Mouse (Mus musculus) liver, postnatal 0 days (tissue): ENCODE measurements at regions not wholly inside any gene's neighbourhood (a gene's known extent, or its start where the extent isn't known, plus 50 kb on each side); places are given as distances from the start of the nearest gene placed in this dataset.

Source experiments
- ATAC-seq: fragments of 200-750 bp; cut with Nextera tagmentation; 2 replicates; pipeline ENCODE4 v1.8.0; 2017; ENCODE audit warnings: mild to moderate bottlenecking, moderate library complexity
- DNase-seq: peaks from one replicate; pipeline ENCODE4 v3.0.0-alpha.2; 2016
- H3K27ac ChIP-seq: fragments of 300-500 bp; sonication (generic); 2 replicates; pipeline ENCODE4 v1.5.1; 2014; ENCODE audit warnings: antibody characterized with exemption, moderate library complexity, mild to moderate bottlenecking, low read depth
- H3K27me3 ChIP-seq: fragments of 300-500 bp; sonication (generic); 2 replicates; pipeline ENCODE4 v1.6.1; 2014; ENCODE audit warnings: low read length, control low read depth, mixed read lengths; ENCODE audit not compliant: insufficient read depth
- H3K36me3 ChIP-seq: fragments of 300-500 bp; sonication (generic); replicated peaks from 2 replicates; pipeline ENCODE4 v1.6.1; 2014; ENCODE audit warnings: mild to moderate bottlenecking, control low read depth, low read length, moderate library complexity, mixed read lengths; ENCODE audit not compliant: insufficient read depth
- H3K4me1 ChIP-seq: fragments of 300-500 bp; sonication (generic); 2 replicates; pipeline ENCODE4 v1.6.1; 2014; ENCODE audit warnings: antibody characterized with exemption, mild to moderate bottlenecking, control low read depth; ENCODE audit not compliant: insufficient read depth
- H3K4me2 ChIP-seq: fragments of 300-500 bp; sonication (generic); 2 replicates; pipeline ENCODE4 v1.6.1; 2014; ENCODE audit warnings: low read depth, mild to moderate bottlenecking, low read length, moderate library complexity, mixed read lengths
- H3K4me3 ChIP-seq: fragments of 300-500 bp; sonication (generic); 2 replicates; pipeline ENCODE4 v1.5.1; 2014; ENCODE audit warnings: low read depth, low read length
- H3K9ac ChIP-seq: fragments of 300-500 bp; sonication (generic); replicated peaks from 2 replicates; pipeline ENCODE4 v1.6.1; 2014; ENCODE audit warnings: mild to moderate bottlenecking, moderate library complexity
- H3K9me3 ChIP-seq: fragments of 300-500 bp; sonication (generic); 2 replicates; pipeline ENCODE4 v1.6.1; 2016; ENCODE audit warnings: mild to moderate bottlenecking, control low read depth, low read length, mixed read lengths
- CTCF ChIP-seq: sonication (generic); IDR thresholded peaks from 2 replicates; pipeline ENCODE4 v1.5.1; 2016; ENCODE audit warnings: antibody characterized with exemption, low read depth
- EP300 ChIP-seq: IDR thresholded peaks from 2 replicates; pipeline ENCODE4 v1.6.1; 2016; ENCODE audit warnings: antibody characterized with exemption, low read depth, mild to moderate bottlenecking
- WGBS: fragments of 180-500 bp; shearing (Covaris S2); extraction: QIAGEN DNeasy Blood & Tissue Kit; methylation state at CpG from one replicate; pipeline ENCODE4 v1.1.7; 2014; ENCODE audit not compliant: insufficient replicate concordance; 5-methylcytosine and 5-hydroxymethylcytosine counted together

- no peaks in the 10 kb centered on the region for H3K9me3 ChIP-seq
- no peak overlapping the region for H3K27ac ChIP-seq
- no peak for ATAC-seq
- H3K4me2 ChIP-seq: no peak overlapping the region
- H3K4me3 ChIP-seq: no peak overlapping the region
- H3K36me3 ChIP-seq: no peaks in the 10 kb centered on the region
- H3K4me1 ChIP-seq: no peaks in the 10 kb centered on the region
- WGBS: 79% methylated on average over 9 of the region's 9 CpGs
- no peaks in the 10 kb centered on the region for H3K27me3 ChIP-seq
- TF ChIP-seq EP300: no peak
- TF ChIP-seq CTCF: no peak
- DNase-seq: no peak
- H3K9ac ChIP-seq: no peak overlapping the region
Measured at GRCm38 (mm10) chr1:35752636-35753035, 315.6 kb upstream of the Hs6st1 start.

GRCm38 (mm10) chr1:35754170-35754569, 314.0 kb upstream of the Hs6st1 start:
- no peak for TF ChIP-seq CTCF
- H3K4me2 ChIP-seq: no peak overlapping the region
- H3K4me3 ChIP-seq: no peak overlapping the region
- no peaks in the 10 kb centered on the region for H3K27me3 ChIP-seq
- DNase-seq (no peak), ATAC-seq (no peak)
- H3K36me3 ChIP-seq: no peaks in the 10 kb centered on the region
- no peaks in the 10 kb centered on the region for H3K4me1 ChIP-seq
- no peak overlapping the region for H3K27ac ChIP-seq
- H3K9ac ChIP-seq: no peak overlapping the region
- 81% methylated on average over 7 of the region's 11 CpGs for WGBS
- H3K9me3 ChIP-seq: no peaks in the 10 kb centered on the region

GRCm38 (mm10) chr1:35759010-35759409, 309.2 kb upstream of the Hs6st1 start:
- no peak overlapping the region for H3K9ac ChIP-seq
- no peak overlapping the region for H3K4me3 ChIP-seq
- no peak overlapping the region for H3K27ac ChIP-seq
- H3K9me3 ChIP-seq: no peaks in the 10 kb centered on the region
- no peak for ATAC-seq
- H3K4me2 ChIP-seq: no peak overlapping the region
- TF ChIP-seq CTCF (no peak), EP300 (no peak)
- H3K4me1 ChIP-seq: 0 out of 2 replicates have a peak, but pooled peaks cover 3% of the 10 kb centered on the region
- H3K27me3 ChIP-seq: no peaks in the 10 kb centered on the region
- H3K36me3 ChIP-seq: no peaks in the 10 kb centered on the region
- WGBS: 85% methylated on average over 12 of the region's 12 CpGs
- no peak for DNase-seq

GRCm38 (mm10) chr1:35759600-35759999, 308.6 kb upstream of the Hs6st1 start:
- DNase-seq (no peak), ATAC-seq (peak; percentile 71)
- H3K4me2 ChIP-seq: no peak overlapping the region
- 47% methylated on average over 4 of the region's 4 CpGs for WGBS
- no peaks in the 10 kb centered on the region for H3K27me3 ChIP-seq
- H3K9me3 ChIP-seq: no peaks in the 10 kb centered on the region
- H3K4me3 ChIP-seq: no peak overlapping the region
- no peak overlapping the region for H3K9ac ChIP-seq
- TF ChIP-seq CTCF: no peak
- 0 out of 2 replicates have a peak, but pooled peaks have one; percentile 50 for TF ChIP-seq EP300
- H3K27ac ChIP-seq: no peak overlapping the region
- no peaks in the 10 kb centered on the region for H3K36me3 ChIP-seq
- H3K4me1 ChIP-seq: 0 out of 2 replicates have a peak, but pooled peaks cover 3% of the 10 kb centered on the region

- DNase-seq: no peak
- Histone ChIP-seq H3K27ac (no peak overlapping the region), H3K9me3 (no peaks in the 10 kb centered on the region), H3K4me3 (no peak overlapping the region), H3K9ac (no peak overlapping the region), H3K4me1 (0 out of 2 replicates have a peak, but pooled peaks cover 3% of the 10 kb centered on the region), H3K36me3 (no peaks in the 10 kb centered on the region), H3K4me2 (no peak overlapping the region), H3K27me3 (no peaks in the 10 kb centered on the region)
- TF ChIP-seq EP300 (no peak), CTCF (no peak)
- WGBS: 82% methylated on average over 9 of the region's 9 CpGs
- no peak for ATAC-seq
Measured at GRCm38 (mm10) chr1:35763051-35763450, 305.1 kb upstream of the Hs6st1 start.

- no peak overlapping the region for H3K4me3 ChIP-seq
- H3K36me3 ChIP-seq: no peaks in the 10 kb centered on the region
- DNase-seq (no peak), ATAC-seq (no peak)
- no peak overlapping the region for H3K9ac ChIP-seq
- no peak overlapping the region for H3K27ac ChIP-seq
- TF ChIP-seq CTCF (no peak), EP300 (no peak)
- H3K27me3 ChIP-seq: no peaks in the 10 kb centered on the region
- 0 out of 2 replicates have a peak, but pooled peaks cover 3% of the 10 kb centered on the region for H3K4me1 ChIP-seq
- WGBS: 81% methylated on average over 10 of the region's 10 CpGs
- H3K9me3 ChIP-seq: no peaks in the 10 kb centered on the region
- H3K4me2 ChIP-seq: no peak overlapping the region
Measured at GRCm38 (mm10) chr1:35763456-35763855, 304.7 kb upstream of the Hs6st1 start.

- Histone ChIP-seq H3K4me1 (0 out of 2 replicates have a peak, but pooled peaks cover 3% of the 10 kb centered on the region), H3K27me3 (no peaks in the 10 kb centered on the region), H3K9ac (no peak overlapping the region), H3K4me3 (no peak overlapping the region), H3K27ac (no peak overlapping the region), H3K4me2 (no peak overlapping the region), H3K36me3 (no peaks in the 10 kb centered on the region), H3K9me3 (no peaks in the 10 kb centered on the region)
- DNase-seq (no peak), ATAC-seq (peak; percentile 78)
- 54% methylated on average over 1 of the region's 1 CpGs for WGBS
- TF ChIP-seq CTCF (no peak), EP300 (no peak)
Measured at GRCm38 (mm10) chr1:35764068-35764467, 304.1 kb upstream of the Hs6st1 start.
